Mouse (Mus musculus) ES-Bruce4 (cell line): ENCODE measurements around the gene Lce3f.

Experiments
- CTCF ChIP-seq: IDR thresholded peaks from one replicate; pipeline ENCODE4 v1.8.1; 2011; ENCODE audit warnings: low read depth, low read length
- EP300 ChIP-seq: IDR thresholded peaks from 2 replicates; pipeline ENCODE4 v1.6.1; 2011; ENCODE audit warnings: low read depth, low read length; ENCODE audit not compliant: insufficient read depth
- POLR2A ChIP-seq: IDR thresholded peaks from one replicate; pipeline ENCODE4 v1.8.1; 2011; ENCODE audit warnings: low read length; ENCODE audit not compliant: insufficient read depth

DNA sequence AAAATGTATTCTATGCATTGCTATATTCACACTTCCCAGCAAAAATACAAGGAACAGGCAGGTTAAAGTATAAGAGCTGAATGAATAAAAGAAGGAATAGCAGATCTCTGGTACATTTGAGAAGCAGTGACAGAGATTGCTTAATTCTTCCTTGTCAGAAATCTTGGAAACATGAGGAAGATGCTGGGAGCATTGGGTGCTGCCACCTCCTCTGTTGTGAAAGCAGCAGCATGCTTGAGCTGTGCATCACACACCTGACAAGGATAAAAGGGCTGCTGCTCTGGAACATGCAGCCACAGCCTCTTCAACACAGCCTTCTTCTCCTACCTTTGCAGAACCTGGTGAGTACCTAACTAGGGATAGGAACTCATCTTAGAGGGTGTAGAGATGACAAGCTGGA is at the start of gene Lce3f:
- no peak for TF ChIP-seq POLR2A
- no peak for TF ChIP-seq CTCF
- TF ChIP-seq EP300: no peak
